Mouse (Mus musculus): ENCODE measurements around the gene Rc3h1.

GRCm38 (mm10) chr1:160981337-160981736 lies 75.1 kb downstream of the Rc3h1 start:
- TF ChIP-seq CTCF (IDR thresholded peaks at IDR 0.05; ENCODE audit: low read depth) (no peak), EP300 (optimal IDR thresholded peaks at IDR 0.05) (no peak)
